Mouse (Mus musculus): Measurements from ENCODE around the gene Morn2.

DNA sequence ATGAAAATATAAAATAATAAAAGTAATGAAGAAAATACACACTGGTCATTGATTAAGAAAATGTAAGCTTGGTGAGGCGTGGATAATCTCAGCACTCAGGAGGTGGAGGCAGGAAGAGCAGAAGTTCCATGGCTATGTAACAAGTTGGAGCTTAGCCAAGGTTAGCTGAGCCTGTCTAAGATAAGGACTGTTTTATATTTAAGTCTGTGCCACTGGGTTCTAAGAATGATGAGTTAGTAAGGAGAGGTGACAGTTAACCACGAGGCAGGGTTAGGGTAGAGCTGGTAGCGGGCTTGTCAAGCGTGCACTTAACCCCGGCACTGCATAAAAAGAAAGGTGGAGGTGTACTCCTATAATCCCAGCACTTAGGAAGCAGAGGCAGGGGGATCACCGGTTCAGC is 32.2 kb downstream of the Morn2 start:
- no peak for TF ChIP-seq CTCF (IDR thresholded peaks at IDR 0.05; ENCODE audit: low read depth, low read length)
- no peak for TF ChIP-seq POLR2A (IDR thresholded peaks at IDR 0.05; ENCODE audit: extremely low read depth, insufficient read depth, low read length)
